In the genomic region with DNA sequence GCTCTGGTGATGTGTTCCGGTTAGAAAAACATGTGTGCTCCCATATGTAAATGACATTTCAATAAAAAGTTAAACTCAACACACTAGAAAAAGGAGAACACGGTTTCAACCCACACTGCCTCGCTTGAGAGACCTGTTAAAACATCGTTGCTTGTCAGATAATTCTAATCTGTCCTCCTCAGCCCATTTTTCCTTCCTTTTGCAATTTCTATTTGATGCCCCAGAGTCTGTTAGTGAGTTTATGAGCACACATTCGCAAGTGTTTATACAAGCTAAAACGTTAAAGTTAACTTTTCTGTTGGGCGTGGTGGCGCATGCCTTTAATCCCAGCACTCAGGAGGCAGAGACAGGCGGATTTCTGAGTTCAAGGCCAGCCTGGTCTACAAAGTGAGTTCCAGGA, we compare ENCODE assay signal across 1 mouse cellular context.
TF ChIP-seq lines count a peak whose summit lies in the region.

No protein-coding gene starts in this region.

TF ChIP-seq in MEL, 35 proteins besides CTCF, POLR2A, EP300 and RAD21 (continued from another document):
- TF ChIP-seq MYB (IDR thresholded peaks at IDR 0.05; ENCODE audit: low read depth, low read length) (peak; percentile 84), NELFE (IDR thresholded peaks at IDR 0.05; ENCODE audit: low read depth, low read length) (peak; percentile 32; the same call in 1 of the 2 replicates), CHD2 (IDR thresholded peaks at IDR 0.05; ENCODE audit: low read length) (no peak), ETS1 (IDR thresholded peaks at IDR 0.05; ENCODE audit: low read depth, low read length) (peak; percentile 81), POLR2AphosphoS2 (IDR thresholded peaks at IDR 0.05; ENCODE audit: low read length) (peak; percentile 61; the same call in 1 of the 2 replicates), USF2 (IDR thresholded peaks at IDR 0.05; ENCODE audit: borderline replicate concordance in 1 of 2, insufficient read depth in 1 of 2, low read depth in 1 of 2, low read length in 2 of 2) (no peak), HCFC1 (IDR thresholded peaks at IDR 0.05; ENCODE audit: low read depth, low read length) (peak; percentile 53), ZNF384 (IDR thresholded peaks at IDR 0.05; ENCODE audit: low read depth, low read length) (no peak), SMC3 (IDR thresholded peaks at IDR 0.05; ENCODE audit: low read depth, low read length) (no peak), ELF1 (IDR thresholded peaks at IDR 0.05; ENCODE audit: low read depth, low read length) (peak; percentile 39), UBTF (IDR thresholded peaks at IDR 0.05; ENCODE audit: borderline replicate concordance, insufficient read depth, low read depth, low read length) (no peak), TCF12 (IDR thresholded peaks at IDR 0.05; ENCODE audit: low read depth, low read length) (peak; percentile 95), POLR2AphosphoS5 (IDR thresholded peaks at IDR 0.05; ENCODE audit: borderline replicate concordance, low read depth, low read length) (no peak), ZKSCAN1 (IDR thresholded peaks at IDR 0.05; ENCODE audit: low read depth, low read length) (no peak), MAX (IDR thresholded peaks at IDR 0.05; ENCODE audit: low read length) (peak; percentile 78), USF1 (IDR thresholded peaks at IDR 0.05; ENCODE audit: low read depth, low read length) (no peak), RCOR1 (IDR thresholded peaks at IDR 0.05; ENCODE audit: low read depth, low read length) (peak; percentile 58), ZMIZ1 (IDR thresholded peaks at IDR 0.05; ENCODE audit: low read depth, low read length) (0 out of 2 replicates have a peak, but pooled peaks have one; percentile 42), JUND (IDR thresholded peaks at IDR 0.05; ENCODE audit: low read depth, low read length) (peak; percentile 42; the same call in 1 of the 2 replicates), TAL1 (IDR thresholded peaks at IDR 0.05; ENCODE audit: low read length) (peak; percentile 83), KAT2A (conservative IDR thresholded peaks at IDR 0.05; ENCODE audit: low read depth, low read length) (0 out of 2 replicates have a peak, but pooled peaks have one; percentile 14), BHLHE40 (IDR thresholded peaks at IDR 0.05; ENCODE audit: borderline replicate concordance, low read depth, low read length) (0 out of 2 replicates have a peak, but pooled peaks have one; percentile 23)
